Mouse (Mus musculus): ENCODE results near the gene Gng8. TPM values are rescaled to one million over a fixed set of nuclear protein-coding genes. Genes with fewer than 3 reads are reported as not detected.

Gng8 gene
- total and polyA plus RNA-seq, 3 experiments: not detected

- peaks cover 52% of the 10 kb centered on the region for H3K4me1 ChIP-seq (ENCODE audit: insufficient read depth, low read depth, low read length)
- peak overlapping the region; percentile 86 for H3K4me3 ChIP-seq (ENCODE audit: low read depth, low read length)
- no peaks in the 10 kb centered on the region for H3K27me3 ChIP-seq (ENCODE audit: insufficient read depth, low read length)
- DNase-seq (ENCODE audit: low spot score) (no peak), ATAC-seq (ENCODE audit: extremely low read depth, insufficient number of reproducible peaks, low FRiP score, poor library complexity, severe bottlenecking) (no peak)
- no peaks in the 10 kb centered on the region for H3K9me3 ChIP-seq (replicated peaks)
- H3K36me3 ChIP-seq (replicated peaks): peaks cover 50% of the 10 kb centered on the region
- no peak for TF ChIP-seq POLR2AphosphoS5 (IDR thresholded peaks at IDR 0.05; ENCODE audit: insufficient replicate concordance, low read depth, low read length)
- no peak for TF ChIP-seq CTCF (IDR thresholded peaks at IDR 0.05; ENCODE audit: low read depth, low read length)
- TF ChIP-seq GATA1 (IDR thresholded peaks at IDR 0.05; ENCODE audit: borderline replicate concordance, low read length): no peak
- no peak for TF ChIP-seq GATA2 (IDR thresholded peaks at IDR 0.05; ENCODE audit: borderline replicate concordance, low read depth, low read length)
- no peak for TF ChIP-seq TAL1 (conservative IDR thresholded peaks at IDR 0.05; ENCODE audit: low read depth, low read length)
Observed at GRCm38 (mm10) chr7:16922360-16922973, 30.9 kb downstream of the Gng8 start.

- Histone ChIP-seq H3K4me1 (ENCODE audit: insufficient read depth, low read depth, low read length) (peaks cover 46% of the 10 kb centered on the region), H3K36me3 (replicated peaks) (peaks cover 40% of the 10 kb centered on the region), H3K9me3 (replicated peaks) (no peaks in the 10 kb centered on the region), H3K4me3 (ENCODE audit: low read depth, low read length) (peak overlapping the region; percentile 86), H3K27me3 (ENCODE audit: insufficient read depth, low read length) (peaks cover 3% of the 10 kb centered on the region; the same call in 1 of the 2 replicates)
- no peak for ATAC-seq (ENCODE audit: extremely low read depth, insufficient number of reproducible peaks, low FRiP score, poor library complexity, severe bottlenecking)
- TF ChIP-seq POLR2AphosphoS5 (IDR thresholded peaks at IDR 0.05; ENCODE audit: insufficient replicate concordance, low read depth, low read length) (no peak), GATA2 (IDR thresholded peaks at IDR 0.05; ENCODE audit: borderline replicate concordance, low read depth, low read length) (no peak), CTCF (IDR thresholded peaks at IDR 0.05; ENCODE audit: low read depth, low read length) (no peak)
- DNase-seq (ENCODE audit: low spot score): peak; percentile 44
Observed at GRCm38 (mm10) chr7:16923283-16924036, 31.9 kb downstream of the Gng8 start.

GRCm38 (mm10) chr7:16924037-16924834 is 32.6 kb downstream of the Gng8 start, which contains the start of gene Calm3:
Gene Calm3, minus strand, starts transcription at chr7:16924114.
- peaks cover 3% of the 10 kb centered on the region; the same call in 1 of the 2 replicates for H3K27me3 ChIP-seq (ENCODE audit: insufficient read depth, low read length)
- H3K9me3 ChIP-seq (replicated peaks): no peaks in the 10 kb centered on the region
- no peak for TF ChIP-seq TAL1 (conservative IDR thresholded peaks at IDR 0.05; ENCODE audit: low read depth, low read length)
- TF ChIP-seq POLR2AphosphoS5 (IDR thresholded peaks at IDR 0.05; ENCODE audit: insufficient replicate concordance, low read depth, low read length): no peak
- no peak for TF ChIP-seq GATA1 (IDR thresholded peaks at IDR 0.05; ENCODE audit: borderline replicate concordance, low read length)
- TF ChIP-seq GATA2 (IDR thresholded peaks at IDR 0.05; ENCODE audit: borderline replicate concordance, low read depth, low read length): no peak
- TF ChIP-seq CTCF (IDR thresholded peaks at IDR 0.05; ENCODE audit: low read depth, low read length): no peak
- peaks cover 32% of the 10 kb centered on the region for H3K36me3 ChIP-seq (replicated peaks)
- H3K4me3 ChIP-seq (ENCODE audit: low read depth, low read length): peak within 1 kb of the TSS; percentile 86
- DNase-seq (ENCODE audit: low spot score) (peak; percentile 94), ATAC-seq (ENCODE audit: extremely low read depth, insufficient number of reproducible peaks, low FRiP score, poor library complexity, severe bottlenecking) (peak; percentile 81)
- H3K4me1 ChIP-seq (ENCODE audit: insufficient read depth, low read depth, low read length): peaks cover 39% of the 10 kb centered on the region

GRCm38 (mm10) chr7:16928341-16928740 is 36.8 kb downstream of the Gng8 start:
- TF ChIP-seq POLR2AphosphoS5 (IDR thresholded peaks at IDR 0.05; ENCODE audit: insufficient replicate concordance, low read depth, low read length) (no peak), TAL1 (conservative IDR thresholded peaks at IDR 0.05; ENCODE audit: low read depth, low read length) (no peak), GATA2 (IDR thresholded peaks at IDR 0.05; ENCODE audit: borderline replicate concordance, low read depth, low read length) (no peak), GATA1 (IDR thresholded peaks at IDR 0.05; ENCODE audit: borderline replicate concordance, low read length) (no peak), CTCF (IDR thresholded peaks at IDR 0.05; ENCODE audit: low read depth, low read length) (no peak)

GRCm38 (mm10) chr7:16930850-16931249 is 39.3 kb downstream of the Gng8 start:
- H3K27me3 ChIP-seq (ENCODE audit: insufficient read depth, low read length): peaks cover 6% of the 10 kb centered on the region; the same call in 1 of the 2 replicates
- H3K4me3 ChIP-seq (ENCODE audit: low read depth, low read length): no peak overlapping the region
- H3K36me3 ChIP-seq (replicated peaks): no peaks in the 10 kb centered on the region
- TF ChIP-seq GATA2 (IDR thresholded peaks at IDR 0.05; ENCODE audit: borderline replicate concordance, low read depth, low read length) (no peak), POLR2AphosphoS5 (IDR thresholded peaks at IDR 0.05; ENCODE audit: insufficient replicate concordance, low read depth, low read length) (no peak), TAL1 (conservative IDR thresholded peaks at IDR 0.05; ENCODE audit: low read depth, low read length) (no peak), CTCF (IDR thresholded peaks at IDR 0.05; ENCODE audit: low read depth, low read length) (peak; percentile 36; the same call in 1 of the 2 replicates), GATA1 (IDR thresholded peaks at IDR 0.05; ENCODE audit: borderline replicate concordance, low read length) (no peak)
- DNase-seq (ENCODE audit: low spot score) (no peak), ATAC-seq (ENCODE audit: extremely low read depth, insufficient number of reproducible peaks, low FRiP score, poor library complexity, severe bottlenecking) (no peak)
- peaks cover 5% of the 10 kb centered on the region; the same call in 1 of the 2 replicates for H3K4me1 ChIP-seq (ENCODE audit: insufficient read depth, low read depth, low read length)
- no peaks in the 10 kb centered on the region for H3K9me3 ChIP-seq (replicated peaks)

More at GRCm38 (mm10) chr7:16928341-16928740, 36.8 kb downstream of the Gng8 start:
- no peaks in the 10 kb centered on the region for H3K9me3 ChIP-seq (replicated peaks)
- peaks cover 9% of the 10 kb centered on the region for H3K4me1 ChIP-seq (ENCODE audit: insufficient read depth, low read depth, low read length)
- H3K27me3 ChIP-seq (ENCODE audit: insufficient read depth, low read length): peaks cover 3% of the 10 kb centered on the region; the same call in 1 of the 2 replicates
- no peak overlapping the region for H3K4me3 ChIP-seq (ENCODE audit: low read depth, low read length)
- H3K36me3 ChIP-seq (replicated peaks): no peaks in the 10 kb centered on the region
- no peak for DNase-seq (ENCODE audit: low spot score)
- no peak for ATAC-seq (ENCODE audit: extremely low read depth, insufficient number of reproducible peaks, low FRiP score, poor library complexity, severe bottlenecking)

Measured in G1E (cell line).